Mouse (Mus musculus) MN1 (cell line): Measurements from ENCODE around the gene Chst5.
"Not testable (repeated sequence)": the region's sequence is repeated elsewhere in the genome, so short reads cannot be mapped to it uniquely, and the experiment has no call there.

Source experiments
- DNase-seq: peaks from one replicate; pipeline ENCODE4 v3.0.0-alpha.2; 2016; ENCODE audit warnings: low spot score

The Chst5 gene

GRCm38 (mm10) chr8:111875758-111876157, 34.5 kb downstream of the Chst5 start:
- peak; percentile 60 for DNase-seq

DNA sequence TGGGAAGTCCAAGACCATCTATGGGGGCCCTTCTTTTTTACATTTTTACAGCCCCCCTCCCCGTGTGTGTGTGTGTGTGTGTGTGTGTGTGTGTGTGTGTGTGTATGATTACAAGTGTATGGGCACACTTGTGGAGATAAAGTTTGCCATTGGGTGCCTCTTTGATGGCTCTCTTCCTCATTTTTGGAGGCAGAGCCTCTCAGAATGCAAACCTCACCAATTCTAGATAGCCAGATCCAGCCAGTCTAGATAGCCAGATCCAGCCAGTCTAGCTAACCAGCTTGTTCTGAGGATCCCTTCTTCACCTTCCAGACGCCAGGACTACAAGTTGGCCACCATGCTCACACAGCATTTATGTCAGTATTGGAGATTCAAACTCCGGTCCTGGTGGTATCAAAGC, 39.0 kb downstream of the Chst5 start:
- no peak for DNase-seq

DNA sequence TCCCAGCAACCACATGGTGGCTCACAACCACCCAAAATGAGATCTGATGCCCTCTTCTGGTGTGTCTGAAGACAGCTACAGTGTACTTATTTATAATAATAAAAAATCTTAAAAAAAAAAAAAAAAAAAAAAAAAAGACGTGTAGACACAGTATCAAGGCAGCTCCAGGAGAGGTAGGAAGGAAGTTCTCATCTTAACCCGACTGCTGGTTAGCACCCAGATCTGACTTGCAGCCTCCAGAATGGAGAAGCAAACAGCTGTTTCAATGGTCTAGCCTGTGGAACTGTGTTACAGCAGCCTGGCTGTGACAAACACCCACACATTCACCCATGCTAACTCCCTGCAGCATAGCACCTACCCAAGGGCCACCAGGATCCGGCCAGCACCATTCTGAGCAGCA, 39.9 kb downstream of the Chst5 start:
- no peak for DNase-seq

DNA sequence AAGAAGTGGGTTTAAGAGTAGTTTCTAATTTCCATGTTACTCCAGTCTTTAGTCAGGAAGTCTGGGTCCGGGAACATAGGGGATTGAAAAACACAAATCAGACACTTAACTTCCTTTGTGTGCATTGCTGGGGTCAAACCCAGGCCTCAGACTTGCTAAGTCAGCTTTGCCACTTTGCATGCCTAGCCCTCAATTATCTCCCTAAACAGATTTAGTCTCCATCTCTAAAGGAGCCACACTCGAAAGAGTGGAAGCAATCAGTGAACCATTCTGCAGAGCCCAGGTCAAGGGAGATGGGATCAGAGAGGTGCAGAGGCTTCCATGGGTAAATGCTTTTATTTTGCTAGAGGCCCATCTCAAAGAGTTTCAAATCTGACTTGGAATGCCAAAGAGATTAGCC, 41.6 kb downstream of the Chst5 start:
- no peak for DNase-seq

GRCm38 (mm10) chr8:111865857-111866256, 44.4 kb downstream of the Chst5 start:
- DNase-seq = peak; percentile 53

DNA sequence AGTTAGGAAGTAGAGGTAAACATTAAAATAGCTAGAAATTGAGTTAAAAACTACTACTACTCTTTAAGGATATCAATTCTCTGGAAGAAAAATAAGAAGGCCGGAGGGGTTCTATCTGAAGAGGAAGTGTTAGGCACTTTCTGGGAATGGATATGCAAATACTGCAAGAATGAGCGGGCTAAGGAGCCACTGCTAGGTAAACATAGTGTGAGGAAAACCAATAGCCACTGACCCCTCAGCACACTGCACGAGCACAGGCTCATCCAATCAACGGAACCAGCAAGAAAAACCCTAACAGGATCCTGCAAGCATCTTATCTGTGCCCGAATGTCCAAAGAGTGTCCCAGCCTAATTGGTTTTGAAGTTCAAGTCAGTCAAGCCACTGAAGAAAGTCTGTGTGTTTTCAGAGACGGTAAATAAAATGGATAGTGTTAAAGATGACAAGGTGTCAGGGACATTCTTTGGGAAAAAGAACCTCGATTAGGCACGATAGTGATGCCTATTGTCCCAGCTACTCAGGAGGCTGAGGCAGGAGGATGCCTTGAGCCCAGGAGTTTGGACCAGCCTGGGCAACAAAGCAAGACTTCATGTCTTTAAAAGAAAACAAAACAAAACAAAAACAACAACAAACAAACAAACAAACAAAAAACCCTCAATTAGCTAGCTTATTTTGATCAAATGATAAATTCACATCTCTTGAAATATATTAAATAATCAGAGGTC, 45.0 kb downstream of the Chst5 start:
- no peak for DNase-seq

GRCm38 (mm10) chr8:111864648-111865047, 45.6 kb downstream of the Chst5 start:
- DNase-seq = no peak

- DNase-seq = no peak
Observed at GRCm38 (mm10) chr8:111863280-111863679, 47.0 kb downstream of the Chst5 start.

GRCm38 (mm10) chr8:111855977-111856376, 54.3 kb downstream of the Chst5 start:
- DNase-seq = no peak

DNA sequence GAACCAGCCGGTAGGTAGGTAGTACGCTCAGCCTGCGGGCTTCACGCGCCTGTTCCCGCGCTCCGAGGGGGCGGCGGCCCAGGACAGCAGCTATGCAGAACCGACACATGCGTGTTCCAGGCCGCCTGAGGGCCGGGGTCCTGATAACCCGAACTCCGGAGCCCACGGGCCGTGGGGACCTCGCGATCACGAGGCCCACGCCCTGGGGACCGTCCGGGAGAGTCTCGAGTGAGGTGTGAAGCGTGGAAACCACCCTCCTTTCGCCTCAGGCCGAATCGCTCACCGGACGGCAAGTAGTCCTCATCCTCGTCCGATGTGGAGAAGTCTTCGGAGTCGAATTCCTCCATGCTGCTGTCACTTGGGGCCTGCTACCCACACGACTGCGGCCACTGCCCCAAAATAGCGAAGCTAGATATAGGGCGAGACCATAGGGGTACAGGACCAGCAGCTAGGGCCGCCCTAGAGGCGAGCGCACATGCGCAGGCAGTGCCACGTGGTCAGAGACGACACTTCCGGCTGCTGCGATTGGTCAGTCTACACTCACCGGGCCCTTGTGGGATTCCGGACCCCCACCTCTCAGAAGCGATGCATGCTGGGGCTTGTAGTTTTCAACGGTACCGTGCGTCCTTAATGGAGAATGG, 56.3 kb downstream of the Chst5 start, which contains the start of gene Cfdp1:
TSS of gene Cfdp1 (minus strand) at position 431 of the 641 bp plus-strand sequence.
- DNase-seq = peak; percentile 99

- DNase-seq = not testable (repeated sequence)
Observed at GRCm38 (mm10) chr8:111853219-111853618, 57.0 kb downstream of the Chst5 start.

DNA sequence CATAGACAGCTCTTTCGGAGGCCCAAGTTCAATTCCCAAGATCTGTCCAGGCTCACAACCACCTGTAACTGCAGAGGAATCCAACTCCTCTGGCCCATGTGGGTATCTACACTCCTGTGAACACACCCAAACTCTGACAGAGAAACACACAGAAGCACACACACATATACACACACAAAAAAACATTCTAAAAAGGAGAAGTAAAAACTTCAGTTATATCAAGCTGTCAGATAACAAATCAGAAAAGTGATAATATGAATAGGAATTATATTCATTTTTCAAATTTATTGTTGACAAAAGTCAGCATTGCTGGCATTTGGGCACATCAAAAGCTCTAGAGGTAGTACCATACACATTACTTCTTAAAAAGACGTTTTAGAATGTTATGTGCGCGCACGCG, 63.5 kb downstream of the Chst5 start:
- DNase-seq = no peak
